Mouse (Mus musculus) brain, embryonic 14.5 days (tissue): ENCODE results near the gene Pdss2.

Source experiments
- CTCF ChIP-seq: fragments of 200-500 bp; IDR thresholded peaks from 2 replicates; pipeline ENCODE4 v1.5.1; 2012; ENCODE audit warnings: inconsistent platforms, mild to moderate bottlenecking, moderate library complexity, borderline replicate concordance; ENCODE audit not compliant: insufficient read depth, insufficient read length; ENCODE audit errors: extremely low read depth
- POLR2A ChIP-seq: fragments of 200-500 bp; IDR thresholded peaks from 2 replicates; pipeline ENCODE4 v1.6.1; 2012; ENCODE audit warnings: mild to moderate bottlenecking, inconsistent platforms, borderline replicate concordance; ENCODE audit not compliant: poor library complexity, insufficient read depth, insufficient read length, severe bottlenecking; ENCODE audit errors: extremely low read depth

DNA sequence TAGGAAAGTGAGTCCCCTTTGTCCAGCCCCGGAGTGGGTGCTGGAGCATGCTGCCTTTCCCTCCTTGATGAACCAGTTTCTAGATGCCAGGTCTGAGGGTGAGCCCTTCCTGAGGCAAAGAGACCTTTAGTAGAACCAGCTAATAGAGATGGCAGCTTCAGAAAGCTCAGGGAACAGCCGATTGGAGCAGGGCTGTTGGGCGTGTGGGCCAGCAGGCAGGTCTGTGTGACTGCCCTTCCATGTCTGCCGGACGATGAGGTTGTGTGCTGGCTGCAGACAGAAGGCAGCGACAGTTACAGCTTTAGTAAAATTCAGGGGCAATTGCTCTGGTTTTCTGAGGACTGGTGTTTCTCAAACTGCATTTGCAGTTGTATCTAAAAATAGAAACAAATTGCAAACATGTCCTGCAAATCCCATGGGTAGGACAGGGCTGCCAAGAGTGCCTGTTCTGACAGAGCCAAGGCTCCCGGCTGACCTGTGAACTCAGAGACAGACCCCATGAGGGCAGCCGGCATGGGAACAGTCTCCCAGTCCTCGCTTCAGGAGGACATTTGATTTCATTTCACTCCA lies 262.2 kb downstream of the Pdss2 start:
- TF ChIP-seq CTCF (no peak), POLR2A (no peak)
